Mouse (Mus musculus) cerebral cortex, adult 2 months (tissue): ENCODE measurements around the gene Metap2.

Experiments used
- WGBS: fragments of 180-500 bp; shearing (Covaris S2); methylation state at CpG from one replicate; pipeline ENCODE4 v1.1.7; 2018; 5-methylcytosine and 5-hydroxymethylcytosine counted together

Metap2 gene

GRCm38 (mm10) chr10:93835115-93835514 is 61.8 kb downstream of the Metap2 start:
- 92% methylated on average over 7 of the region's 7 CpGs for WGBS

- WGBS, result 14% methylated on average over 13 of the region's 13 CpGs
Measured at GRCm38 (mm10) chr10:93834394-93834745, 62.5 kb downstream of the Metap2 start.

- WGBS, result under 1% methylated on average over 74 of the region's 75 CpGs
Measured at GRCm38 (mm10) chr10:93833699-93834393, 63.0 kb downstream of the Metap2 start.

GRCm38 (mm10) chr10:93833370-93833698 is 63.6 kb downstream of the Metap2 start:
- WGBS, result 5% methylated on average over 16 of the region's 16 CpGs

- 55% methylated on average over 9 of the region's 9 CpGs for whole genome bisulfite sequencing
Measured at GRCm38 (mm10) chr10:93832811-93833210, 64.1 kb downstream of the Metap2 start.

GRCm38 (mm10) chr10:93831730-93832574 is 64.9 kb downstream of the Metap2 start:
- WGBS, result 39% methylated on average over 18 of the region's 18 CpGs

- 43% methylated on average over 22 of the region's 22 CpGs for WGBS
Measured at GRCm38 (mm10) chr10:93830931-93831729, 65.8 kb downstream of the Metap2 start, which contains the start of gene Usp44. Gene Usp44 (plus strand): TSS chr10:93831555.

- 79% methylated on average over 9 of the region's 9 CpGs for WGBS
Measured at GRCm38 (mm10) chr10:93829898-93830831, 66.7 kb downstream of the Metap2 start.

GRCm38 (mm10) chr10:93818661-93819060 is 78.2 kb downstream of the Metap2 start:
- 43% methylated on average over 7 of the region's 7 CpGs for WGBS

GRCm38 (mm10) chr10:93813755-93814154 is 83.1 kb downstream of the Metap2 start:
- 56% methylated on average over 10 of the region's 10 CpGs for WGBS

- WGBS, result 4% methylated on average over 10 of the region's 10 CpGs
Measured at GRCm38 (mm10) chr10:93812774-93813415, 84.0 kb downstream of the Metap2 start.

GRCm38 (mm10) chr10:93812098-93812497 is 84.8 kb downstream of the Metap2 start:
- WGBS, result 92% methylated on average over 7 of the region's 7 CpGs

GRCm38 (mm10) chr10:93810590-93811185 is 86.2 kb downstream of the Metap2 start:
- WGBS, result 63% methylated on average over 7 of the region's 7 CpGs

- 95% methylated on average over 8 of the region's 8 CpGs for WGBS
Measured at GRCm38 (mm10) chr10:93809438-93809837, 87.5 kb downstream of the Metap2 start.
